In genomic region chr14:27044221-27044966, GRCm38 (mm10) we compare ENCODE assay signal across 9 mouse cellular contexts. TPM values are rescaled to one million over a fixed set of nuclear protein-coding genes. Genes with fewer than 3 reads are reported as not detected.
A peak's percentile ranks its signal among the peaks of the same experiment; 100 is the strongest.
DNase-seq lines count a peak whose midpoint lies in the region; ATAC-seq lines count a peak whose summit lies in the region.
"Had no signal": no experiment of that assay in that cellular context is flagged by ENCODE, and none has a peak within 500 bp of the region (broad histone marks: within the 10 kb centered on the region; RNA-seq: fewer than 3 reads in every experiment).

No protein-coding gene starts in this region.

- peaks cover 82% of the 10 kb centered on the region for H3K27me3 ChIP-seq in midbrain, embryonic 10.5 days (ENCODE audit: low read depth, poor library complexity, severe bottlenecking)
- H3K27me3 ChIP-seq in midbrain, embryonic 14.5 days (ENCODE audit: control insufficient read depth, insufficient read depth, low read length), result peaks cover 22% of the 10 kb centered on the region
- no peaks in the 10 kb centered on the region for H3K27me3 ChIP-seq in embryonic facial prominence, embryonic 12.5 days
- peaks cover 23% of the 10 kb centered on the region for H3K27me3 ChIP-seq in neural tube, embryonic 13.5 days

- no peaks in the 10 kb centered on the region for H3K36me3 ChIP-seq in midbrain, embryonic 10.5 days
- H3K36me3 ChIP-seq in midbrain, embryonic 14.5 days (ENCODE audit: control insufficient read depth, insufficient read depth, low read length), result no peaks in the 10 kb centered on the region
- no peaks in the 10 kb centered on the region for H3K36me3 ChIP-seq in embryonic facial prominence, embryonic 12.5 days
- H3K36me3 ChIP-seq in neural tube, embryonic 13.5 days, result no peaks in the 10 kb centered on the region

- H3K4me3 ChIP-seq in midbrain, embryonic 10.5 days, result peak overlapping the region; percentile 92
- no peak overlapping the region for H3K4me3 ChIP-seq in midbrain, embryonic 14.5 days (replicated peaks; ENCODE audit: low read depth, low read length)
- H3K4me3 ChIP-seq in embryonic facial prominence, embryonic 12.5 days, result no peak overlapping the region
- no peak overlapping the region for H3K4me3 ChIP-seq in neural tube, embryonic 13.5 days

- peaks cover 98% of the 10 kb centered on the region for H3K4me1 ChIP-seq in midbrain, embryonic 10.5 days
- H3K4me1 ChIP-seq in midbrain, embryonic 14.5 days (ENCODE audit: control insufficient read depth, insufficient read depth, low read length), result 0 out of 2 replicates have a peak, but pooled peaks cover 12% of the 10 kb centered on the region
- H3K4me1 ChIP-seq in embryonic facial prominence, embryonic 12.5 days, result peaks cover 85% of the 10 kb centered on the region
- peaks cover 74% of the 10 kb centered on the region for H3K4me1 ChIP-seq in neural tube, embryonic 13.5 days (replicated peaks)

- WGBS in midbrain, embryonic 10.5 days, result 6% methylated on average over 11 of the region's 11 CpGs
- 5% methylated on average over 11 of the region's 11 CpGs for WGBS in midbrain, embryonic 14.5 days
- 5% methylated on average over 11 of the region's 11 CpGs for WGBS in embryonic facial prominence, embryonic 12.5 days
- WGBS in neural tube, embryonic 13.5 days, result 2% methylated on average over 11 of the region's 11 CpGs

- no peak overlapping the region for H3K4me2 ChIP-seq in midbrain, embryonic 14.5 days (ENCODE audit: low read length)
- H3K4me2 ChIP-seq in embryonic facial prominence, embryonic 12.5 days (replicated peaks), result peak overlapping the region; percentile 14
- H3K4me2 ChIP-seq in neural tube, embryonic 13.5 days, result 0 out of 2 replicates have a peak overlapping the region, but pooled peaks have one; percentile 11

- no peaks in the 10 kb centered on the region for H3K9me3 ChIP-seq in midbrain, embryonic 10.5 days (replicated peaks)
- no peaks in the 10 kb centered on the region for H3K9me3 ChIP-seq in midbrain, embryonic 14.5 days (ENCODE audit: control insufficient read depth, low read length)
- H3K9me3 ChIP-seq in embryonic facial prominence, embryonic 12.5 days, result no peaks in the 10 kb centered on the region
- no peaks in the 10 kb centered on the region for H3K9me3 ChIP-seq in neural tube, embryonic 13.5 days

- DNase-seq in midbrain, embryonic 10.5 days (ENCODE audit: low spot score), result peak; percentile 31
- no peak for DNase-seq in midbrain, embryonic 14.5 days
- DNase-seq in heart, postnatal 14 days, result peak; percentile 53 to 57
- DNase-seq in frontal cortex, adult 2 months (ENCODE audit: extremely low spot score in 1 of 2, low spot score in 1 of 2), result no peak
- DNase-seq in frontal cortex, postnatal 36 days (ENCODE audit: low spot score in 2 of 2), result no peak
- DNase-seq in left cerebral cortex, adult 9 months (ENCODE audit: low spot score in 2 of 2), result no peak

- ATAC-seq in midbrain, embryonic 14.5 days (ENCODE audit: low FRiP score, low TSS enrichment), result no peak
- no peak; the same call in 1 of the 2 replicates for ATAC-seq in embryonic facial prominence, embryonic 12.5 days (ENCODE audit: insufficient number of reproducible peaks, insufficient read depth, low FRiP score, low TSS enrichment)
- 0 out of 2 replicates have a peak, but pooled peaks have one; percentile 9 for ATAC-seq in neural tube, embryonic 13.5 days (ENCODE audit: low read depth)

- intact Hi-C loops in heart, postnatal 14 days (cut with DNase I), result loop anchor here (10.0 kb wide), 1 partner anchor 380 kb away; the partner anchor contains the start of gene Fam208a

- peak overlapping the region; percentile 94 for H3K27ac ChIP-seq in midbrain, embryonic 10.5 days (replicated peaks)
- no peak overlapping the region for H3K27ac ChIP-seq in midbrain, embryonic 14.5 days (replicated peaks; ENCODE audit: low read depth, low read length)
- peak overlapping the region; percentile 83 for H3K27ac ChIP-seq in embryonic facial prominence, embryonic 12.5 days
- peak overlapping the region; percentile 29; the same call in 1 of the 2 replicates for H3K27ac ChIP-seq in neural tube, embryonic 13.5 days (replicated peaks)

- no peak overlapping the region for H3K9ac ChIP-seq in midbrain, embryonic 14.5 days (replicated peaks; ENCODE audit: low read length)
- H3K9ac ChIP-seq in embryonic facial prominence, embryonic 12.5 days, result no peak overlapping the region
- no peak overlapping the region for H3K9ac ChIP-seq in neural tube, embryonic 13.5 days

RNA-seq across cellular contexts. Expression of gene Il17rd, which starts 5.7 kb away (rescaled TPM):
- 6.4 and 7.6 TPM in 2 replicates for polyA plus RNA-seq in midbrain, embryonic 10.5 days (2016; fragmentation: Nextera tagmentation; extraction: Ambion mirVana)
- polyA plus RNA-seq in midbrain, embryonic 14.5 days (2014; fragmentation: Nextera tagmentation; extraction: Ambion mirVana), result 2.9 and 3.0 TPM in 2 replicates
- 10.3 and 11.2 TPM in 2 replicates for polyA plus RNA-seq in embryonic facial prominence, embryonic 12.5 days (2016; fragmentation: Nextera tagmentation; extraction: Ambion mirVana)
- 1 to 10 TPM; 6.5 to 7.2 TPM for total RNA-seq in heart, postnatal 14 days (2021)
- polyA plus RNA-seq in neural tube, embryonic 13.5 days (2015; fragmentation: Nextera tagmentation; extraction: Ambion mirVana), result 2.0 and 2.1 TPM in 2 replicates
- 2.0 and 2.5 TPM in 2 replicates for polyA plus RNA-seq in frontal cortex, adult 2 months (2012; rRNA removed)

RNA-seq across cellular contexts. Expression of gene Hesx1, which starts 50.2 kb away (rescaled TPM):
- 0.39 and 1.1 TPM in 2 replicates for polyA plus RNA-seq in midbrain, embryonic 10.5 days (2016; fragmentation: Nextera tagmentation; extraction: Ambion mirVana)
- polyA plus RNA-seq in midbrain, embryonic 14.5 days (2014; fragmentation: Nextera tagmentation; extraction: Ambion mirVana), result not detected in 2 replicates
- polyA plus RNA-seq in embryonic facial prominence, embryonic 12.5 days (2016; fragmentation: Nextera tagmentation; extraction: Ambion mirVana), result 0.88 and 2.7 TPM in 2 replicates
- not detected for total RNA-seq in heart, postnatal 14 days (2021)
- not detected in 2 replicates for polyA plus RNA-seq in neural tube, embryonic 13.5 days (2015; fragmentation: Nextera tagmentation; extraction: Ambion mirVana)
- not detected in 2 replicates for polyA plus RNA-seq in frontal cortex, adult 2 months (2012; rRNA removed)
- polyA plus RNA-seq: large intestine, adult 2 months had no signal

Comparison
In these comparisons a context has a peak if more than half of its experiments do, and no peak if none do; other contexts are left out.
1. DNase-seq: peak in midbrain, embryonic 10.5 days (single experiment) and heart, postnatal 14 days (2 of 2); none in midbrain, embryonic 14.5 days (single experiment), frontal cortex, adult 2 months (0 of 2), frontal cortex, postnatal 36 days (0 of 2) and left cerebral cortex, adult 9 months (0 of 2).